Mouse (Mus musculus) lung, postnatal 25 days (tissue): Measurements from ENCODE around the gene Ywhag.
A peak's percentile ranks its signal among the peaks of the same experiment; 100 is the strongest.

Source experiments
- DNase-seq: peaks from one replicate; pipeline ENCODE4 v3.0.0; 2022; ENCODE audit warnings: low spot score

Ywhag gene

GRCm38 (mm10) chr5:135888405-135889215 lies 45.8 kb downstream of the Ywhag start:
- no peak for DNase-seq

- peak; percentile 94 for DNase-seq
Observed at GRCm38 (mm10) chr5:135887675-135888102, 46.7 kb downstream of the Ywhag start, which contains the start of gene Hspb1. Gene Hspb1 (plus strand): TSS chr5:135887919.

GRCm38 (mm10) chr5:135884641-135885040 lies 49.8 kb downstream of the Ywhag start:
- DNase-seq = no peak

GRCm38 (mm10) chr5:135879449-135880158 lies 54.8 kb downstream of the Ywhag start:
- peak; percentile 96 for DNase-seq

GRCm38 (mm10) chr5:135877831-135878231 lies 56.6 kb downstream of the Ywhag start:
- DNase-seq = peak; percentile 76

- DNase-seq = peak; percentile 70
Observed at GRCm38 (mm10) chr5:135877180-135877579, 57.2 kb downstream of the Ywhag start.

- DNase-seq = no peak
Observed at GRCm38 (mm10) chr5:135873753-135874152, 60.7 kb downstream of the Ywhag start.

GRCm38 (mm10) chr5:135872996-135873395 lies 61.4 kb downstream of the Ywhag start:
- DNase-seq = no peak

GRCm38 (mm10) chr5:135870505-135870904 lies 63.9 kb downstream of the Ywhag start:
- no peak for DNase-seq

GRCm38 (mm10) chr5:135869661-135870423 lies 64.6 kb downstream of the Ywhag start:
- no peak for DNase-seq

GRCm38 (mm10) chr5:135868653-135869052 lies 65.8 kb downstream of the Ywhag start:
- no peak for DNase-seq

- no peak for DNase-seq
Observed at GRCm38 (mm10) chr5:135867637-135868593, 66.5 kb downstream of the Ywhag start.

- no peak for DNase-seq
Observed at GRCm38 (mm10) chr5:135866662-135867061, 67.8 kb downstream of the Ywhag start.
